Mouse (Mus musculus) intestine, embryonic 14.5 days (tissue): ENCODE measurements around the gene H6pd. TPM values are rescaled to one million over a fixed set of nuclear protein-coding genes. Genes with fewer than 3 reads are reported as not detected.
A peak's percentile ranks its signal among the peaks of the same experiment; 100 is the strongest.

Experiments used
- ATAC-seq: fragments of 200-750 bp; cut with Nextera tagmentation; replicated peaks from 2 replicates; pipeline ENCODE4 v1.8.0; 2017; ENCODE audit warnings: low read depth, moderate number of reproducible peaks, moderate TSS enrichment, moderate library complexity; ENCODE audit not compliant: low FRiP score, low TSS enrichment
- DNase-seq: peaks from one replicate; pipeline ENCODE4 v3.0.0-alpha.2; 2018; ENCODE audit warnings: low spot score
- H3K27ac ChIP-seq: fragments of 300-500 bp; sonication (generic); 2 replicates; pipeline ENCODE4 v1.5.1; 2014; ENCODE audit warnings: low read depth, mild to moderate bottlenecking, control low read depth
- H3K27me3 ChIP-seq: fragments of 300-500 bp; sonication (generic); replicated peaks from 2 replicates; pipeline ENCODE4 v1.6.1; 2014; ENCODE audit warnings: low read length, control low read depth; ENCODE audit not compliant: control insufficient read depth, insufficient read depth
- H3K36me3 ChIP-seq: fragments of 300-500 bp; sonication (generic); 2 replicates; pipeline ENCODE4 v1.6.1; 2014; ENCODE audit warnings: low read length, control low read depth; ENCODE audit not compliant: control insufficient read depth, insufficient read depth
- H3K4me1 ChIP-seq: fragments of 300-500 bp; sonication (generic); replicated peaks from 2 replicates; pipeline ENCODE4 v1.6.1; 2014; ENCODE audit warnings: low read length, control low read depth, mixed read lengths; ENCODE audit not compliant: control insufficient read depth, insufficient read depth
- H3K4me2 ChIP-seq: fragments of 300-500 bp; sonication (generic); 2 replicates; pipeline ENCODE4 v1.6.1; 2014; ENCODE audit warnings: low read length
- H3K4me3 ChIP-seq: fragments of 300-500 bp; sonication (generic); 2 replicates; pipeline ENCODE4 v1.5.1; 2014; ENCODE audit warnings: low read depth, low read length, control low read depth, mixed read lengths
- H3K9ac ChIP-seq: fragments of 300-500 bp; sonication (generic); 2 replicates; pipeline ENCODE4 v1.6.1; 2014; ENCODE audit warnings: mild to moderate bottlenecking, low read length
- H3K9me3 ChIP-seq: fragments of 300-500 bp; sonication (generic); 2 replicates; pipeline ENCODE4 v1.6.1; 2016; ENCODE audit warnings: low read length, control low read depth; ENCODE audit not compliant: control insufficient read depth
- WGBS: fragments of 180-500 bp; shearing (Covaris S2); extraction: QIAGEN DNeasy Blood & Tissue Kit; methylation state at CpG from one replicate; pipeline ENCODE4 v1.1.7; 2014; 5-methylcytosine and 5-hydroxymethylcytosine counted together
- polyA plus RNA-seq: library from polyadenylated mRNA; unstranded; fragments of >200 nt; fragmentation: Nextera tagmentation; extraction: Ambion mirVana; gene quantifications from 2 replicates; pipeline ENCODE4 v1.2.1, GENCODE M21; 2014

The H6pd gene
- polyA plus RNA-seq, 1 experiment from 2014 or later = 14.0 TPM

DNA sequence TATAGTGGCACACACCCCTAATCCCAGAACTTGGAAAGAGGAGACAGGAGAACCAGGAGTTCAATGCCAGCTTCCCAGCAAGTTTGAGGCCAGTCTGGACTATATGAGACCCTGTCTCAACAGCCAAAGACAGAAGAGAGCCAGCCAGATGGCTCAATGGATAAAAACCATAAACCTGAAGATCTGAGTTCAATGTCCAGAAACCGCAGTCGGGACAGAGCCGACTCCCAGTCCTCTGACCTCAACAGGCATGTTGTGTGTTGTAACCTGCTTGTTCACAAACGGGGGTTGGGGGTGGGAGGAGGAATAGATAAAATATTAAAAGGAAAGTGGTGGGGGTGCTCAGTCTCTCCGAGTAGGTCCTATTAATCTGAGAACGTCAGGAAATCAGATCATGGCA, 43.6 kb downstream of the H6pd start:
- H3K4me3 ChIP-seq = no peak overlapping the region
- DNase-seq = no peak
- no peak for ATAC-seq
- WGBS = 63% methylated on average over 6 of the region's 6 CpGs
- H3K27ac ChIP-seq = no peak overlapping the region
- H3K9me3 ChIP-seq = no peaks in the 10 kb centered on the region
- no peak overlapping the region for H3K9ac ChIP-seq
- H3K4me1 ChIP-seq = peaks cover 16% of the 10 kb centered on the region
- H3K36me3 ChIP-seq = no peaks in the 10 kb centered on the region
- H3K4me2 ChIP-seq = no peak overlapping the region
- no peaks in the 10 kb centered on the region for H3K27me3 ChIP-seq

DNA sequence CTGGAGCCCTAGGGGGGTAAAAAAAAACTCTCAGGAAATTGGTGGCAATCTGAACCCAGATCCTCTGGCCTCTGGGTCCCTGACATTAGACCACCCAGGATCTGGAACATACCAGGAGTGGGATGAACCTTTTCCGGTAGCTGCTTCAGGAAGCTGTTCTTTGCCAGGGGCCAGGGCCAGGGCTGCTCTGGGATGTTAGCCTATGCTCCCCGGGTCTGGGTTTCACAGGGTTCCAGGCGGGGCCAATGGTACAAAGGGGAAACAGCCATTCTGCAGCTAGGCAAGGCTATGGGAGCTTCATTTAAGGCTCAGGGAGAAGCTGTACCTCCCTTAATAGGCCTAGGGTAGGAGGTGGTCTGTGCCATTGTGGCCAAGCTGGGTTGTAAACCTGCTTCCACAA, 44.1 kb downstream of the H6pd start:
- Histone ChIP-seq H3K4me2 (no peak overlapping the region), H3K27me3 (no peaks in the 10 kb centered on the region), H3K27ac (no peak overlapping the region), H3K9ac (no peak overlapping the region), H3K9me3 (no peaks in the 10 kb centered on the region), H3K36me3 (no peaks in the 10 kb centered on the region), H3K4me1 (peaks cover 16% of the 10 kb centered on the region), H3K4me3 (no peak overlapping the region)
- 54% methylated on average over 3 of the region's 3 CpGs for WGBS
- ATAC-seq (no peak), DNase-seq (no peak)

DNA sequence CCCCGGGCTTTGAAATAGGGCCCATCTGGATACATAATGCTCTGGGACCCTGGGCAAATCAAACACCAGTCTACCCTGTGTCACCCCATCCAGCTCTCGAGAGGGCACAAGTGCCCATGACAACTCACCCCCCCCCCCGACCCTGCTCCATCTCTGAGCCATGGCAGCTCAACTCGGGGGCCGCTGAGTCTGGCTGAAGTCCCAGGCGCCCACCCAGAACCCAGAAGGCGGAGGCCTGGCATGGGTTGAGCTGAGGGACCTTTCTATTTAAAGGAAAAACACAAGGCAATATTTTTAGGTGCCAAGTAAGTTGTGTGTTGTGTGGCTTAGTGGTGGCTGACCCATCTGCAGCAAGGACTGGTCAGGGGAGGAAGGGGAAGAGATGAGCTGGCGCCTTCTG, 44.5 kb downstream of the H6pd start:
- no peaks in the 10 kb centered on the region for H3K9me3 ChIP-seq
- DNase-seq (no peak), ATAC-seq (no peak)
- WGBS = 82% methylated on average over 8 of the region's 8 CpGs
- no peak overlapping the region for H3K9ac ChIP-seq
- H3K4me2 ChIP-seq = no peak overlapping the region
- no peaks in the 10 kb centered on the region for H3K27me3 ChIP-seq
- peaks cover 16% of the 10 kb centered on the region for H3K4me1 ChIP-seq
- no peaks in the 10 kb centered on the region for H3K36me3 ChIP-seq
- H3K27ac ChIP-seq = no peak overlapping the region
- H3K4me3 ChIP-seq = no peak overlapping the region

DNA sequence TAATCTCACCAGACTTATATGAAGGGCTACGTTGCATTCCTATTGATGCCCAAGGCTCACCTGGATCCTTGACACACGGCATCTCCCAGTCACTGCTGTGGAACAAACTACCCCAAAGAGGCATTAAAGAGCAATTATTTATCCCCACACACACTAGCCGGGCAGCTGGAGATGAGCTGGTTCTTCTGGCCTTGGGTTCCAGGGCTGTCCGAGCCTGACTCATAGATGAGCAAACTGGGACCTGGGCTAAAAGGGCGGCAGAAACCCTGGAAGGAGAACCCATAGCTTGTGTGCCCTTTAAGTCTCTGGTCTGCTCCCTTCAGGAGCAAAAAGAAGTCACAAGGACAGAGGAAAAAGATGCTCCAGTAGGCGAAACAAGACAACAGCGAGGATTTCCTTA, 48.4 kb downstream of the H6pd start:
- Histone ChIP-seq H3K27ac (no peak overlapping the region), H3K36me3 (no peaks in the 10 kb centered on the region), H3K9ac (no peak overlapping the region), H3K4me1 (peaks cover 12% of the 10 kb centered on the region; the same call in 1 of the 2 replicates), H3K27me3 (peaks cover 15% of the 10 kb centered on the region), H3K4me2 (no peak overlapping the region), H3K9me3 (no peaks in the 10 kb centered on the region), H3K4me3 (no peak overlapping the region)
- WGBS = 87% methylated on average over 7 of the region's 7 CpGs
- no peak for ATAC-seq
- DNase-seq = no peak

DNA sequence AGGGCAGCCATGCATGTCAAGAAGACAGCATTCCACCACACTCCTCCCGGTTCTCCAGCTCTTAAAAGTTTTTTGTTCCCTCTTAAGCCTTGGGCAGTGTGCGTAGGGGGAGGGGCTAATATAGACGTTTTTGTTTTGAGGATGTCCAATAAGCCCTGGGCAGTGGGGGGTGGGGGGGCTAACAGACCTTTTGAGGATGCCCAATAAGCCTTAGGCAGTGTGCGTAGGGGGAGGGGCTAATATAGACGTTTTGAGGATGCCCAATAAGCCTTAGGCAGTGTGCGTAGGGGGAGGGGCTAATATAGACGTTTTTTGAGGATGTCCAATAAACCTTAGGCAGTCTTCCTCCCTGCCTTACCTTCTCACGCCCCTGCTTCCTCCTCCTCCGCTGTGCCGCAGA, 49.0 kb downstream of the H6pd start:
- no peaks in the 10 kb centered on the region for H3K9me3 ChIP-seq

DNA sequence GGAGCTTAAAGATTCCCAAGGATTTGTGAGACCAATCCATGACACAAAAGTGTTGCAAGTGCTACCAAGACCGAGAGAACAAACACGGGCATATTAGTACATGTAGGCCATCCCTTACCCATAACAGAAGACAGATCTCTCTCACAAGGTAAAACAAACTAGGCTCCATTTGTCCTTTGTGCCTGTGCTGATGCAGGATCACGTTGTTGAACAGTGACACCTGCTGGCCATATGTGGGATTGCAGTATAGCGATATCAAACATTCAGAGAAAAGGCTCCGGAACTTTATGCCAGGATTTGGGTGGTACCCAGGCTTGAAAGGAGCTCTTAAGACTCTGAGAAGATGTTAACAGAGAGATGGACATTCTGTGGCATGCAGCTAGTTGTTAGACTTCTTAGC, 50.3 kb downstream of the H6pd start:
- H3K4me1 ChIP-seq = peaks cover 8% of the 10 kb centered on the region; the same call in 1 of the 2 replicates
- no peak overlapping the region for H3K4me2 ChIP-seq
- no peaks in the 10 kb centered on the region for H3K9me3 ChIP-seq

More for the DNA sequence above, 49.0 kb downstream of the H6pd start:
- no peak for ATAC-seq
- WGBS = 58% methylated on average over 10 of the region's 10 CpGs
- no peak overlapping the region for H3K9ac ChIP-seq
- H3K4me2 ChIP-seq = no peak overlapping the region
- no peaks in the 10 kb centered on the region for H3K36me3 ChIP-seq
- no peak overlapping the region for H3K4me3 ChIP-seq
- no peak for DNase-seq
- H3K27me3 ChIP-seq = peaks cover 15% of the 10 kb centered on the region
- peaks cover 10% of the 10 kb centered on the region; the same call in 1 of the 2 replicates for H3K4me1 ChIP-seq
- no peak overlapping the region for H3K27ac ChIP-seq

DNA sequence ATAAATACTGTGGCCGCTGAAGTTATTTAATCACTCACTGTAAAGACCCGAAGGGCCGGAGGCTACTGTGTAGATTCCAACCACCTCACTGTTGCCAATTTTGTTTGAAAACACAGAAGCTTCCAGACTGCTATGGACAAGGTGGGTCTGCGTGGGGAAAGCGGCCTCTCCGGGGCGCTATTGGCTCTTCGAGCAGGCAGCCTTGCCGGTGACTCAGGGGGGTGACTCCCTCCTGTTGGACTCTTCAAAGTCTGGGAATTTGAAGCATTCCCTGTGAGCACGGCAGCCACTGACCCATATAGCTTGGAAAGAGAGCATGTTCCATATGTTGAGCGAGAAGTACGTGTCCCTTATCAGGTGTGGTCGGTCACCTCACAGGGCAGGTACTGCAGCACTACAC, 52.8 kb downstream of the H6pd start:
- ATAC-seq (no peak), DNase-seq (no peak)
- Histone ChIP-seq H3K9me3 (no peaks in the 10 kb centered on the region), H3K4me3 (no peak overlapping the region), H3K4me1 (peaks cover 13% of the 10 kb centered on the region), H3K27me3 (peaks cover 15% of the 10 kb centered on the region), H3K36me3 (no peaks in the 10 kb centered on the region), H3K4me2 (0 out of 2 replicates have a peak overlapping the region, but pooled peaks have one; percentile 95), H3K27ac (no peak overlapping the region), H3K9ac (no peak overlapping the region)
- 35% methylated on average over 13 of the region's 13 CpGs for WGBS

More for the DNA sequence above, 50.3 kb downstream of the H6pd start:
- 3% methylated on average over 5 of the region's 5 CpGs for WGBS
- H3K27ac ChIP-seq = no peak overlapping the region
- DNase-seq = peak; percentile 96
- no peak overlapping the region for H3K9ac ChIP-seq
- H3K27me3 ChIP-seq = peaks cover 15% of the 10 kb centered on the region
- ATAC-seq = no peak
- no peaks in the 10 kb centered on the region for H3K36me3 ChIP-seq
- no peak overlapping the region for H3K4me3 ChIP-seq

DNA sequence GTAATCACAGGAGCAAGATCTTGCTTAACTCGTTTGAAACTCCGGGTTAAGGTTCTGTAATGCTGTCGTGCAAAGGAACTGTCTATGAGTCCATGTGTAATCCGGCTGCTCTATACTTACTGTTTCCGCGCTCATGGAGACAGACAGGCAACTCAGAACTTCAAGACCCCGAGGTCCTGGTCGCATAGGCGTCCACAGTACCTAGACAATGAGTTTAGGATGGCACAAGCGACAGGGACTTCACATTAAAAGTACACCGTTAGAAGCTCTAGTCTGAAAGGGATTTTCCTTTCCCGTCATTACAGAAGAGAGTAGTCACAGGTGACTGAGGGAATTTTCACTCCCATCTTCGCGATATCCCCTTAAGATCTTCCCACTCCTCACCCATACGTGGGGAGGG, 53.2 kb downstream of the H6pd start:
- peak; percentile 0; the same call in 1 of the 2 replicates for ATAC-seq
- no peak for DNase-seq
- Histone ChIP-seq H3K9me3 (no peaks in the 10 kb centered on the region), H3K27me3 (peaks cover 15% of the 10 kb centered on the region), H3K36me3 (no peaks in the 10 kb centered on the region), H3K4me2 (peak overlapping the region; percentile 95), H3K4me3 (peak overlapping the region; percentile 68), H3K9ac (no peak overlapping the region), H3K4me1 (peaks cover 13% of the 10 kb centered on the region), H3K27ac (no peak overlapping the region)
- WGBS = 13% methylated on average over 15 of the region's 15 CpGs

DNA sequence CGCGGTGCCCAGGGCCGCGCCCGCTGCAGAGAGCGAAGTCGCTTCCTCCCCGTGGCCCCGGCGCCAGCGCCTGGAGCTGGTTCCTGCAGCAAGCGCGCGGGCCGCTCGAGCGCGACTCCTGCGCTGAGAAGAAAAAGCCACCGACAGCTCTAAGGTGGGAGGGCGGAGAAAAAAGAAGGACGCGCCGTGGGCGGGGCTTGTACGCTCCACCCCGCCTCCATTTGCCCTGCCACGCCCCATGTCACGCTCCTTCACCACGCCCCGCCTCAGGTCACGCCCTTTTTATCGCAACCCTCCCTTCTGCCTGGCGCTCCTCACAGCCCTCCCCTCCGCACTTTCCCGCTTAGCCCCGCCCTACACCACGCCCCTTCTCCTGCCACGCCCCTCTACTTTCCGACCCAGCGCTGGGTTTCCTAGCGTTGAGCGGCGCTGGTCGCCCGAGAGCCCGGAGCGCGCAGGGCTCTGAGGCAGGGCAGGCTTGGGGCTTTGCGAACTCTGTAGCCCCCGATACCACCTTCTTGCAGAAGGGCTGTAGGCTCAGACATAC, 53.9 kb downstream of the H6pd start, which contains the start of gene Spsb1:
Gene Spsb1, minus strand, starts transcription at position 151 of the 547 bp plus-strand sequence.
- peak within 1 kb of the TSS; percentile 57 for H3K27ac ChIP-seq
- peak; percentile 91 for ATAC-seq

More for the DNA sequence above, 53.9 kb downstream of the H6pd start, which contains the start of gene Spsb1:
- peak; percentile 98 for DNase-seq
- Histone ChIP-seq H3K4me1 (peaks cover 14% of the 10 kb centered on the region), H3K36me3 (no peaks in the 10 kb centered on the region), H3K4me3 (peak within 1 kb of the TSS; percentile 68), H3K27me3 (peaks cover 15% of the 10 kb centered on the region), H3K9ac (peak within 1 kb of the TSS; percentile 67), H3K9me3 (no peaks in the 10 kb centered on the region), H3K4me2 (peak within 1 kb of the TSS; percentile 95)
- WGBS = under 1% methylated on average over 50 of the region's 51 CpGs
